Mouse (Mus musculus): ENCODE data around the gene Saysd1. TPM values are rescaled to one million over a fixed set of nuclear protein-coding genes. Genes with fewer than 3 reads are reported as not detected.
A peak's percentile ranks its signal among the peaks of the same experiment; 100 is the strongest.

Saysd1 gene
- polyA plus RNA-seq, 1 experiment from 2014 or later, result 13.2 TPM

- ATAC-seq (ENCODE audit: low FRiP score, low read depth), result no peak
- WGBS, result 95% methylated on average over 7 of the region's 7 CpGs
- no peaks in the 10 kb centered on the region for H3K36me3 ChIP-seq
Measured at GRCm38 (mm10) chr14:20175114-20175513, 36.8 kb upstream of the Saysd1 start.

GRCm38 (mm10) chr14:20174696-20175095 is 36.4 kb upstream of the Saysd1 start:
- 84% methylated on average over 6 of the region's 6 CpGs for WGBS
- Histone ChIP-seq H3K4me1 (peaks cover 42% of the 10 kb centered on the region), H3K9ac (no peak overlapping the region), H3K4me3 (no peak overlapping the region), H3K36me3 (no peaks in the 10 kb centered on the region), H3K27ac (no peak overlapping the region), H3K27me3 (no peaks in the 10 kb centered on the region), H3K4me2 (replicated peaks) (no peak overlapping the region), H3K9me3 (no peaks in the 10 kb centered on the region)
- no peak for ATAC-seq (ENCODE audit: low FRiP score, low read depth)

More at GRCm38 (mm10) chr14:20175114-20175513, 36.8 kb upstream of the Saysd1 start:
- peaks cover 47% of the 10 kb centered on the region for H3K4me1 ChIP-seq
- no peaks in the 10 kb centered on the region for H3K9me3 ChIP-seq
- H3K27ac ChIP-seq, result no peak overlapping the region
- no peaks in the 10 kb centered on the region for H3K27me3 ChIP-seq
- H3K9ac ChIP-seq, result no peak overlapping the region
- H3K4me3 ChIP-seq, result no peak overlapping the region
- H3K4me2 ChIP-seq (replicated peaks), result no peak overlapping the region

- Histone ChIP-seq H3K9ac (no peak overlapping the region), H3K27ac (no peak overlapping the region), H3K36me3 (no peaks in the 10 kb centered on the region), H3K4me2 (replicated peaks) (no peak overlapping the region), H3K4me1 (peaks cover 36% of the 10 kb centered on the region), H3K9me3 (no peaks in the 10 kb centered on the region), H3K4me3 (no peak overlapping the region), H3K27me3 (no peaks in the 10 kb centered on the region)
- 86% methylated on average over 14 of the region's 14 CpGs for WGBS
- ATAC-seq (ENCODE audit: low FRiP score, low read depth), result no peak
Measured at GRCm38 (mm10) chr14:20173873-20174490, 35.6 kb upstream of the Saysd1 start.

- H3K36me3 ChIP-seq, result no peaks in the 10 kb centered on the region
- no peaks in the 10 kb centered on the region for H3K9me3 ChIP-seq
- no peak overlapping the region for H3K4me3 ChIP-seq
- H3K27ac ChIP-seq, result no peak overlapping the region
- H3K4me1 ChIP-seq, result peaks cover 26% of the 10 kb centered on the region
- 41% methylated on average over 4 of the region's 4 CpGs for WGBS
- H3K27me3 ChIP-seq, result no peaks in the 10 kb centered on the region
- ATAC-seq (ENCODE audit: low FRiP score, low read depth), result no peak
- no peak overlapping the region for H3K4me2 ChIP-seq (replicated peaks)
- no peak overlapping the region for H3K9ac ChIP-seq
Measured at GRCm38 (mm10) chr14:20172924-20173323, 34.6 kb upstream of the Saysd1 start.

- H3K4me3 ChIP-seq, result no peak overlapping the region
- peaks cover 21% of the 10 kb centered on the region for H3K4me1 ChIP-seq
- no peak overlapping the region for H3K27ac ChIP-seq
- H3K9ac ChIP-seq, result no peak overlapping the region
- no peak overlapping the region for H3K4me2 ChIP-seq (replicated peaks)
- ATAC-seq (ENCODE audit: low FRiP score, low read depth), result no peak
- WGBS, result 43% methylated on average over 5 of the region's 5 CpGs
- no peaks in the 10 kb centered on the region for H3K9me3 ChIP-seq
- H3K27me3 ChIP-seq, result no peaks in the 10 kb centered on the region
- no peaks in the 10 kb centered on the region for H3K36me3 ChIP-seq
Measured at GRCm38 (mm10) chr14:20172509-20172908, 34.2 kb upstream of the Saysd1 start.

GRCm38 (mm10) chr14:20171840-20172239 is 33.5 kb upstream of the Saysd1 start:
- no peak overlapping the region for H3K4me3 ChIP-seq
- no peak overlapping the region for H3K27ac ChIP-seq
- peaks cover 20% of the 10 kb centered on the region for H3K4me1 ChIP-seq
- ATAC-seq (ENCODE audit: low FRiP score, low read depth), result no peak
- H3K4me2 ChIP-seq (replicated peaks), result no peak overlapping the region
- no peaks in the 10 kb centered on the region for H3K9me3 ChIP-seq
- H3K36me3 ChIP-seq, result no peaks in the 10 kb centered on the region
- no peak overlapping the region for H3K9ac ChIP-seq
- WGBS, result 81% methylated on average over 3 of the region's 3 CpGs
- no peaks in the 10 kb centered on the region for H3K27me3 ChIP-seq

- no peak for ATAC-seq (ENCODE audit: low FRiP score, low read depth)
- WGBS, result 92% methylated on average over 4 of the region's 4 CpGs
- Histone ChIP-seq H3K36me3 (no peaks in the 10 kb centered on the region), H3K4me3 (no peak overlapping the region), H3K27me3 (no peaks in the 10 kb centered on the region), H3K27ac (no peak overlapping the region), H3K4me2 (replicated peaks) (no peak overlapping the region), H3K9ac (no peak overlapping the region), H3K9me3 (no peaks in the 10 kb centered on the region), H3K4me1 (peaks cover 26% of the 10 kb centered on the region)
Measured at GRCm38 (mm10) chr14:20169251-20169650, 30.9 kb upstream of the Saysd1 start.

- peaks cover 30% of the 10 kb centered on the region for H3K4me1 ChIP-seq
- WGBS, result 84% methylated on average over 1 of the region's 1 CpGs
- no peak overlapping the region for H3K4me3 ChIP-seq
Measured at GRCm38 (mm10) chr14:20168478-20168877, 30.1 kb upstream of the Saysd1 start.

GRCm38 (mm10) chr14:20168054-20168453 is 29.7 kb upstream of the Saysd1 start:
- Histone ChIP-seq H3K9me3 (no peaks in the 10 kb centered on the region), H3K4me2 (replicated peaks) (no peak overlapping the region), H3K36me3 (no peaks in the 10 kb centered on the region), H3K4me3 (no peak overlapping the region), H3K4me1 (peaks cover 30% of the 10 kb centered on the region), H3K9ac (no peak overlapping the region), H3K27me3 (no peaks in the 10 kb centered on the region), H3K27ac (no peak overlapping the region)
- no peak for ATAC-seq (ENCODE audit: low FRiP score, low read depth)
- WGBS, result 84% methylated on average over 2 of the region's 2 CpGs

More at GRCm38 (mm10) chr14:20168478-20168877, 30.1 kb upstream of the Saysd1 start:
- H3K9me3 ChIP-seq, result no peaks in the 10 kb centered on the region
- no peak overlapping the region for H3K4me2 ChIP-seq (replicated peaks)
- no peak overlapping the region for H3K27ac ChIP-seq
- H3K27me3 ChIP-seq, result no peaks in the 10 kb centered on the region
- H3K9ac ChIP-seq, result no peak overlapping the region
- no peak for ATAC-seq (ENCODE audit: low FRiP score, low read depth)
- H3K36me3 ChIP-seq, result no peaks in the 10 kb centered on the region

GRCm38 (mm10) chr14:20165413-20165812 is 27.1 kb upstream of the Saysd1 start:
- 76% methylated on average over 1 of the region's 1 CpGs for WGBS
- H3K27ac ChIP-seq, result no peak overlapping the region
- ATAC-seq (ENCODE audit: low FRiP score, low read depth), result peak; percentile 16; the same call in 1 of the 2 replicates

GRCm38 (mm10) chr14:20164438-20164837 is 26.1 kb upstream of the Saysd1 start:
- Histone ChIP-seq H3K36me3 (no peaks in the 10 kb centered on the region), H3K4me3 (no peak overlapping the region), H3K27ac (no peak overlapping the region), H3K4me2 (replicated peaks) (no peak overlapping the region), H3K9ac (no peak overlapping the region), H3K27me3 (no peaks in the 10 kb centered on the region), H3K4me1 (peaks cover 33% of the 10 kb centered on the region), H3K9me3 (no peaks in the 10 kb centered on the region)
- WGBS, result 90% methylated on average over 7 of the region's 7 CpGs
- no peak for ATAC-seq (ENCODE audit: low FRiP score, low read depth)

More at GRCm38 (mm10) chr14:20165413-20165812, 27.1 kb upstream of the Saysd1 start:
- H3K9ac ChIP-seq, result no peak overlapping the region
- H3K4me1 ChIP-seq, result peaks cover 29% of the 10 kb centered on the region
- no peak overlapping the region for H3K4me3 ChIP-seq
- no peaks in the 10 kb centered on the region for H3K9me3 ChIP-seq
- no peaks in the 10 kb centered on the region for H3K36me3 ChIP-seq
- H3K4me2 ChIP-seq (replicated peaks), result no peak overlapping the region
- no peaks in the 10 kb centered on the region for H3K27me3 ChIP-seq

- Histone ChIP-seq H3K27ac (no peak overlapping the region), H3K36me3 (no peaks in the 10 kb centered on the region), H3K9ac (no peak overlapping the region), H3K4me1 (peaks cover 35% of the 10 kb centered on the region), H3K4me3 (no peak overlapping the region), H3K4me2 (replicated peaks) (no peak overlapping the region), H3K9me3 (no peaks in the 10 kb centered on the region), H3K27me3 (no peaks in the 10 kb centered on the region)
- ATAC-seq (ENCODE audit: low FRiP score, low read depth), result no peak
- WGBS, result 65% methylated on average over 6 of the region's 6 CpGs
Measured at GRCm38 (mm10) chr14:20162686-20163085, 24.4 kb upstream of the Saysd1 start.
